Mouse (Mus musculus): ENCODE measurements around the gene Hils1. TPM values are rescaled to one million over a fixed set of nuclear protein-coding genes. Genes with fewer than 3 reads are reported as not detected.

The Hils1 gene
- total and polyA plus RNA-seq, 3 experiments = 0.25 TPM; not detected in 2

- intact Hi-C loops (cut with DNase I) = no loop called here
- peaks cover 2% of the 10 kb centered on the region; the same call in 1 of the 2 replicates for H3K36me3 ChIP-seq (ENCODE audit: control insufficient read depth, insufficient read depth, low read length)
- H3K79me2 ChIP-seq (replicated peaks; ENCODE audit: control insufficient read depth, insufficient read depth, low read length) = 0 out of 2 replicates have a peak, but pooled peaks cover 3% of the 10 kb centered on the region
- H3K4me3 ChIP-seq = no peak overlapping the region
- peak; percentile 42 to 53 for DNase-seq
- 64% methylated on average over 16 of the region's 16 CpGs for WGBS
- H3K9ac ChIP-seq (ENCODE audit: low read depth, low read length) = no peak overlapping the region
- peak overlapping the region; percentile 31; the same call in 1 of the 2 replicates for H3K27ac ChIP-seq
- TF ChIP-seq EP300 (IDR thresholded peaks at IDR 0.05; ENCODE audit: insufficient read depth, low read depth, low read length) (peak; percentile 20; the same call in 1 of the 2 replicates), CTCF (IDR thresholded peaks at IDR 0.05) (no peak)
- H3K4me1 ChIP-seq (ENCODE audit: control insufficient read depth, insufficient read depth, low read length) = peaks cover 28% of the 10 kb centered on the region
- no peaks in the 10 kb centered on the region for H3K27me3 ChIP-seq (ENCODE audit: control insufficient read depth, insufficient read depth, low read length)
Measured at GRCm38 (mm10) chr11:94998041-94998531, 30.7 kb downstream of the Hils1 start.

- H3K36me3 ChIP-seq (ENCODE audit: control insufficient read depth, insufficient read depth, low read length) = peaks cover 2% of the 10 kb centered on the region; the same call in 1 of the 2 replicates
- H3K27ac ChIP-seq = peak overlapping the region; percentile 85
- H3K4me3 ChIP-seq = no peak overlapping the region
- WGBS = 62% methylated on average over 8 of the region's 8 CpGs
- intact Hi-C loops (cut with DNase I) = loop anchor here (2.0 kb wide), 1 partner anchor 61 kb away; no protein-coding TSS in a partner anchor
- no peak overlapping the region for H3K9ac ChIP-seq (ENCODE audit: low read depth, low read length)
- 0 out of 2 replicates have a peak, but pooled peaks cover 1% of the 10 kb centered on the region for H3K79me2 ChIP-seq (replicated peaks; ENCODE audit: control insufficient read depth, insufficient read depth, low read length)
- H3K4me1 ChIP-seq (ENCODE audit: control insufficient read depth, insufficient read depth, low read length) = peaks cover 17% of the 10 kb centered on the region
- TF ChIP-seq POLR2A (IDR thresholded peaks at IDR 0.05; ENCODE audit: insufficient read depth, low read depth, low read length) = no peak
- TF ChIP-seq CTCF (IDR thresholded peaks at IDR 0.05) = no peak
- TF ChIP-seq EP300 (IDR thresholded peaks at IDR 0.05; ENCODE audit: insufficient read depth, low read depth, low read length) = no peak
- no peaks in the 10 kb centered on the region for H3K27me3 ChIP-seq (ENCODE audit: control insufficient read depth, insufficient read depth, low read length)
- DNase-seq = peak in 1 of 2 experiments; percentile 20
Measured at GRCm38 (mm10) chr11:95000128-95000527, 32.7 kb downstream of the Hils1 start.

- H3K4me1 ChIP-seq (ENCODE audit: control insufficient read depth, insufficient read depth, low read length) = peaks cover 15% of the 10 kb centered on the region
- no peak overlapping the region for H3K9ac ChIP-seq (ENCODE audit: low read depth, low read length)
Measured at GRCm38 (mm10) chr11:95000548-95000947, 33.2 kb downstream of the Hils1 start.

GRCm38 (mm10) chr11:95001058-95001457 lies 33.7 kb downstream of the Hils1 start:
- Histone ChIP-seq H3K79me2 (replicated peaks; ENCODE audit: control insufficient read depth, insufficient read depth, low read length) (no peaks in the 10 kb centered on the region), H3K27me3 (ENCODE audit: control insufficient read depth, insufficient read depth, low read length) (no peaks in the 10 kb centered on the region), H3K4me1 (ENCODE audit: control insufficient read depth, insufficient read depth, low read length) (peaks cover 12% of the 10 kb centered on the region), H3K9ac (ENCODE audit: low read depth, low read length) (no peak overlapping the region), H3K4me3 (no peak overlapping the region), H3K27ac (peak overlapping the region; percentile 85), H3K36me3 (ENCODE audit: control insufficient read depth, insufficient read depth, low read length) (peaks cover 2% of the 10 kb centered on the region; the same call in 1 of the 2 replicates)
- peak; percentile 75 to 76 for DNase-seq
- 3% methylated on average over 8 of the region's 8 CpGs for WGBS
- TF ChIP-seq POLR2A (IDR thresholded peaks at IDR 0.05; ENCODE audit: insufficient read depth, low read depth, low read length) (no peak), EP300 (IDR thresholded peaks at IDR 0.05; ENCODE audit: insufficient read depth, low read depth, low read length) (peak; percentile 95), CTCF (IDR thresholded peaks at IDR 0.05) (peak; percentile 98; the same call in 1 of the 2 replicates)
- intact Hi-C loops (cut with DNase I) = loop anchor here (1.0 to 2.0 kb wide), 2 partner anchors 22 to 62 kb away; no protein-coding TSS in a partner anchor

More at GRCm38 (mm10) chr11:95000548-95000947, 33.2 kb downstream of the Hils1 start:
- WGBS = 20% methylated on average over 4 of the region's 4 CpGs
- Histone ChIP-seq H3K79me2 (replicated peaks; ENCODE audit: control insufficient read depth, insufficient read depth, low read length) (no peaks in the 10 kb centered on the region), H3K27me3 (ENCODE audit: control insufficient read depth, insufficient read depth, low read length) (no peaks in the 10 kb centered on the region), H3K27ac (peak overlapping the region; percentile 85), H3K36me3 (ENCODE audit: control insufficient read depth, insufficient read depth, low read length) (peaks cover 2% of the 10 kb centered on the region; the same call in 1 of the 2 replicates), H3K4me3 (no peak overlapping the region)
- DNase-seq = peak; percentile 68 to 70
- intact Hi-C loops (cut with DNase I) = loop anchor here (2.0 kb wide), 1 partner anchor 62 kb away; no protein-coding TSS in a partner anchor
- TF ChIP-seq CTCF (IDR thresholded peaks at IDR 0.05) = no peak
- peak; percentile 35; the same call in 1 of the 2 replicates for TF ChIP-seq POLR2A (IDR thresholded peaks at IDR 0.05; ENCODE audit: insufficient read depth, low read depth, low read length)
- TF ChIP-seq EP300 (IDR thresholded peaks at IDR 0.05; ENCODE audit: insufficient read depth, low read depth, low read length) = 0 out of 2 replicates have a peak, but pooled peaks have one; percentile 39

- Histone ChIP-seq H3K36me3 (ENCODE audit: control insufficient read depth, insufficient read depth, low read length) (peaks cover 2% of the 10 kb centered on the region; the same call in 1 of the 2 replicates), H3K27ac (peak overlapping the region; percentile 85)
- intact Hi-C loops (cut with DNase I) = loop anchor here (1.0 to 2.0 kb wide), 2 partner anchors 22 to 63 kb away; no protein-coding TSS in a partner anchor
Measured at GRCm38 (mm10) chr11:95001584-95002347, 34.4 kb downstream of the Hils1 start.

More at GRCm38 (mm10) chr11:95001584-95002347, 34.4 kb downstream of the Hils1 start:
- 87% methylated on average over 21 of the region's 21 CpGs for WGBS
- H3K79me2 ChIP-seq (replicated peaks; ENCODE audit: control insufficient read depth, insufficient read depth, low read length) = no peaks in the 10 kb centered on the region
- no peak overlapping the region for H3K4me3 ChIP-seq
- DNase-seq = peak in 1 of 2 experiments; percentile 30
- no peaks in the 10 kb centered on the region for H3K27me3 ChIP-seq (ENCODE audit: control insufficient read depth, insufficient read depth, low read length)
- TF ChIP-seq CTCF (IDR thresholded peaks at IDR 0.05) = no peak
- no peak for TF ChIP-seq EP300 (IDR thresholded peaks at IDR 0.05; ENCODE audit: insufficient read depth, low read depth, low read length)
- TF ChIP-seq POLR2A (IDR thresholded peaks at IDR 0.05; ENCODE audit: insufficient read depth, low read depth, low read length) = no peak
- peaks cover 14% of the 10 kb centered on the region for H3K4me1 ChIP-seq (ENCODE audit: control insufficient read depth, insufficient read depth, low read length)
- H3K9ac ChIP-seq (ENCODE audit: low read depth, low read length) = no peak overlapping the region

Data from heart, adult 2 months (tissue).